Mouse (Mus musculus) CH12.LX (cell line): ENCODE data around the gene Eif4e1b. TPM values are rescaled to one million over a fixed set of nuclear protein-coding genes. Genes with fewer than 3 reads are reported as not detected.

Experiments used
- DNase-seq: peaks from one replicate; pipeline ENCODE4 v3.0.0-alpha.2; 2013; ENCODE audit errors: extremely low read depth
- H3K27ac ChIP-seq: 2 replicates; pipeline ENCODE4 v1.5.1; 2012; ENCODE audit warnings: low read depth, mild to moderate bottlenecking, control low read depth, moderate library complexity; ENCODE audit not compliant: insufficient read depth
- H3K27me3 ChIP-seq: replicated peaks from 2 replicates; pipeline ENCODE3; 2012; ENCODE audit warnings: inconsistent platforms
- H3K36me3 ChIP-seq, 2 experiments: replicated peaks in 1 of 2; 2 replicates each; pipeline versions ENCODE3 to v1.6.1; 2012; ENCODE audit warnings: inconsistent platforms in 1 of 2, low read length in 1 of 2, mild to moderate bottlenecking in 1 of 2, mixed read lengths in 1 of 2, moderate library complexity in 1 of 2; ENCODE audit not compliant: control insufficient read depth in 1 of 2, insufficient read depth in 1 of 2
- H3K4me1 ChIP-seq, 2 experiments: 2 replicates each; pipeline ENCODE4 v1.6.1; 2012; ENCODE audit warnings: inconsistent platforms in 1 of 2, moderate library complexity in 1 of 2; ENCODE audit not compliant: insufficient read depth in 2 of 2, control insufficient read depth in 1 of 2
- H3K4me2 ChIP-seq: 2 replicates; pipeline ENCODE4 v1.6.1; 2012; ENCODE audit warnings: low read depth, mild to moderate bottlenecking, control low read depth; ENCODE audit not compliant: poor library complexity, insufficient read depth, severe bottlenecking
- H3K4me3 ChIP-seq, 3 experiments: fragments of 150-350 bp in 1 of 3; sonication (generic) in 1 of 3; replicated peaks in 1 of 3; 2 replicates each; pipeline versions ENCODE3 to v1.5.1; 2011 to 2012; ENCODE audit warnings: low read depth in 2 of 3, low read length in 2 of 3, mild to moderate bottlenecking in 2 of 3, moderate library complexity in 2 of 3, control low read depth in 1 of 3, improper control_type of control experiment in 1 of 3, inconsistent platforms in 1 of 3, mixed read lengths in 1 of 3; ENCODE audit not compliant: poor library complexity in 1 of 3
- H3K79me2 ChIP-seq: replicated peaks from 2 replicates; pipeline ENCODE4 v1.6.1; 2012; ENCODE audit warnings: mild to moderate bottlenecking, moderate library complexity; ENCODE audit not compliant: control insufficient read depth, poor library complexity, insufficient read depth, severe bottlenecking; ENCODE audit errors: extremely low read depth
- H3K9ac ChIP-seq: 2 replicates; pipeline ENCODE4 v1.6.1; 2012; ENCODE audit warnings: low read depth, mild to moderate bottlenecking, control low read depth, moderate library complexity; ENCODE audit not compliant: insufficient read depth
- H3K9me3 ChIP-seq: replicated peaks from 2 replicates; pipeline ENCODE3; 2012; ENCODE audit warnings: low read length, inconsistent platforms, mixed read lengths
- BHLHE40 ChIP-seq: IDR thresholded peaks from 2 replicates; pipeline ENCODE4 v1.6.1; 2011; ENCODE audit warnings: mild to moderate bottlenecking, low read depth, low read length, improper control_type of control experiment
- CHD2 ChIP-seq: IDR thresholded peaks from 2 replicates; pipeline ENCODE4 v1.6.1; 2011; ENCODE audit warnings: low read length, improper control_type of control experiment
- CTCF ChIP-seq, 2 experiments: IDR thresholded peaks in 1 of 2; conservative IDR thresholded peaks in 1 of 2; 2 replicates each; pipeline ENCODE4 v1.5.1; 2011 to 2012; ENCODE audit warnings: low read depth in 2 of 2, low read length in 2 of 2, improper control_type of control experiment in 1 of 2, inconsistent platforms in 1 of 2, mild to moderate bottlenecking in 1 of 2, moderate library complexity in 1 of 2
- ELF1 ChIP-seq: IDR thresholded peaks from 2 replicates; pipeline ENCODE4 v1.6.1; 2014; ENCODE audit warnings: low read depth, mild to moderate bottlenecking, inconsistent platforms, low read length, improper control_type of control experiment
- EP300 ChIP-seq: IDR thresholded peaks from 2 replicates; pipeline ENCODE4 v1.6.1; 2011; ENCODE audit warnings: low read length, improper control_type of control experiment
- ETS1 ChIP-seq: conservative IDR thresholded peaks from 2 replicates; pipeline ENCODE4 v1.6.1; 2012; ENCODE audit warnings: low read depth, mild to moderate bottlenecking, inconsistent platforms, low read length, improper control_type of control experiment, moderate library complexity
- GABPA ChIP-seq: IDR thresholded peaks from 2 replicates; pipeline ENCODE4 v1.6.1; 2012; ENCODE audit warnings: low read depth, low read length, improper control_type of control experiment, inconsistent platforms; ENCODE audit not compliant: insufficient replicate concordance
- IRF4 ChIP-seq: IDR thresholded peaks from 2 replicates; pipeline ENCODE4 v1.6.1; 2014; ENCODE audit warnings: low read depth, mild to moderate bottlenecking, inconsistent platforms, low read length, improper control_type of control experiment
- JUN ChIP-seq: IDR thresholded peaks from 2 replicates; pipeline ENCODE4 v1.6.1; 2011; ENCODE audit warnings: low read depth, mild to moderate bottlenecking, low read length, improper control_type of control experiment, moderate library complexity; ENCODE audit not compliant: insufficient read depth
- JUND ChIP-seq: conservative IDR thresholded peaks from 2 replicates; pipeline ENCODE4 v1.6.1; 2011; ENCODE audit warnings: low read depth, low read length, improper control_type of control experiment
- KAT2A ChIP-seq: IDR thresholded peaks from 2 replicates; pipeline ENCODE4 v1.6.1; 2012; ENCODE audit warnings: low read length, improper control_type of control experiment, inconsistent platforms; ENCODE audit not compliant: insufficient replicate concordance
- MAFK ChIP-seq: IDR thresholded peaks from 2 replicates; pipeline ENCODE4 v1.6.1; 2011; ENCODE audit warnings: low read length, improper control_type of control experiment; ENCODE audit not compliant: insufficient replicate concordance
- MAX ChIP-seq: IDR thresholded peaks from 2 replicates; pipeline ENCODE4 v1.6.1; 2011; ENCODE audit warnings: low read length, improper control_type of control experiment
- MAZ ChIP-seq: IDR thresholded peaks from 2 replicates; pipeline ENCODE4 v1.6.1; 2012; ENCODE audit warnings: low read depth, mild to moderate bottlenecking, inconsistent platforms, low read length, improper control_type of control experiment, moderate library complexity
- MEF2A ChIP-seq: IDR thresholded peaks from 2 replicates; pipeline ENCODE4 v1.6.1; 2014; ENCODE audit warnings: low read depth, mild to moderate bottlenecking, inconsistent platforms, low read length, improper control_type of control experiment, borderline replicate concordance
- MXI1 ChIP-seq: IDR thresholded peaks from 2 replicates; pipeline ENCODE4 v1.6.1; 2011; ENCODE audit warnings: mild to moderate bottlenecking, low read depth, low read length, improper control_type of control experiment
- MYC ChIP-seq: IDR thresholded peaks from 2 replicates; pipeline ENCODE4 v1.6.1; 2011; ENCODE audit warnings: low read depth, mild to moderate bottlenecking, improper control_type of control experiment, low read length
- NELFE ChIP-seq: IDR thresholded peaks from 2 replicates; pipeline ENCODE4 v1.6.1; 2011; ENCODE audit warnings: low read depth, low read length, improper control_type of control experiment
- NRF1 ChIP-seq: IDR thresholded peaks from 2 replicates; pipeline ENCODE4 v1.6.1; 2014; ENCODE audit warnings: low read depth, mild to moderate bottlenecking, inconsistent platforms, low read length, improper control_type of control experiment, moderate library complexity
- PAX5 ChIP-seq: IDR thresholded peaks from 2 replicates; pipeline ENCODE4 v1.6.1; 2012; ENCODE audit warnings: low read length, inconsistent platforms, mixed read lengths
- POLR2AphosphoS2 ChIP-seq: IDR thresholded peaks from 2 replicates; pipeline ENCODE4 v1.6.1; 2011; ENCODE audit warnings: low read depth, low read length, improper control_type of control experiment
- SIN3A ChIP-seq: IDR thresholded peaks from 2 replicates; pipeline ENCODE4 v1.6.1; 2012; ENCODE audit warnings: low read length, improper control_type of control experiment, inconsistent platforms
- SMC3 ChIP-seq: IDR thresholded peaks from 2 replicates; pipeline ENCODE4 v1.6.1; 2011; ENCODE audit warnings: low read depth, low read length, improper control_type of control experiment
- TCF12 ChIP-seq: IDR thresholded peaks from 2 replicates; pipeline ENCODE4 v1.6.1; 2014; ENCODE audit warnings: low read depth, mild to moderate bottlenecking, inconsistent platforms, low read length, improper control_type of control experiment
- USF1 ChIP-seq: IDR thresholded peaks from 2 replicates; pipeline ENCODE4 v1.6.1; 2014; ENCODE audit warnings: low read depth, mild to moderate bottlenecking, inconsistent platforms, low read length, improper control_type of control experiment
- USF2 ChIP-seq: conservative IDR thresholded peaks from 2 replicates; pipeline ENCODE4 v1.6.1; 2011; ENCODE audit warnings: low read depth, low read length, improper control_type of control experiment
- ZC3H11A ChIP-seq: IDR thresholded peaks from 2 replicates; pipeline ENCODE4 v1.6.1; 2012; ENCODE audit warnings: low read depth, mild to moderate bottlenecking, inconsistent platforms, low read length, improper control_type of control experiment
- ZKSCAN1 ChIP-seq: IDR thresholded peaks from 2 replicates; pipeline ENCODE4 v1.6.1; 2012; ENCODE audit warnings: low read depth, inconsistent platforms, low read length, improper control_type of control experiment, borderline replicate concordance
- ZMIZ1 ChIP-seq: IDR thresholded peaks from 2 replicates; pipeline ENCODE4 v1.6.1; 2012; ENCODE audit warnings: low read depth, mild to moderate bottlenecking, inconsistent platforms, low read length, improper control_type of control experiment
- ZNF384 ChIP-seq: IDR thresholded peaks from 2 replicates; pipeline ENCODE4 v1.6.1; 2012; ENCODE audit warnings: low read depth, low read length, improper control_type of control experiment, inconsistent platforms
- dilution Hi-C: fragments of 300-500 bp; cut with MboI; formaldehyde crosslinking; loops from 2 replicates; pipeline ENCODE4 v1.14.3; 2020; ENCODE audit warnings: low sequenced_read_pairs; ENCODE audit not compliant: extremely low pct_unique_long_range_greater_than_20kb, extremely low pct_ligation_motif_present
- in situ Hi-C: fragments of 300-500 bp; cut with MboI; formaldehyde crosslinking; loops from 3 replicates; pipeline ENCODE4 v1.14.3; 2019; ENCODE audit warnings: low sequenced_read_pairs, low pct_ligation_motif_present, low pct_unique_long_range_greater_than_20kb, mixed read lengths
- polyA plus RNA-seq: library from polyadenylated mRNA; unstranded; fragments of >175 nt; gene quantifications from 2 replicates; pipeline ENCODE4 v1.2.1, GENCODE M21; 2012; ENCODE audit warnings: low read depth; ENCODE audit not compliant: insufficient read length
- total RNA-seq, 2 experiments: library from RNA; depleted of rRNA; stranded (reverse); fragments of 300-350 nt in 1 of 2; fragments of >200 nt in 1 of 2; gene quantifications; 2 replicates each; pipeline ENCODE4 v1.2.3; 2012 to 2014

Eif4e1b gene
- total and polyA plus RNA-seq, 3 experiments = not detected

GRCm38 (mm10) chr13:54757093-54757830, 26.5 kb upstream of the Eif4e1b start:
- TF ChIP-seq GABPA = no peak
- TF ChIP-seq MYC = no peak
- TF ChIP-seq SIN3A = no peak
- no peak for TF ChIP-seq KAT2A
- TF ChIP-seq CHD2 = no peak
- no peak for TF ChIP-seq USF2
- no peak for TF ChIP-seq CTCF (conservative IDR thresholded peaks at IDR 0.05 in 1 of 2, IDR thresholded peaks at IDR 0.05 in 1 of 2; ENCODE audit: low read depth in 2 of 2, low read length in 2 of 2)
- TF ChIP-seq USF1 = no peak
- TF ChIP-seq JUN = no peak
- no peaks in the 10 kb centered on the region for H3K4me1 ChIP-seq

GRCm38 (mm10) chr13:54758045-54758755, 25.6 kb upstream of the Eif4e1b start:
- H3K4me2 ChIP-seq = peak overlapping the region; percentile 39
- H3K27me3 ChIP-seq = peaks cover 82% of the 10 kb centered on the region
- peaks cover 4% of the 10 kb centered on the region for H3K9me3 ChIP-seq
- H3K4me1 ChIP-seq = no peaks in the 10 kb centered on the region
- dilution Hi-C loops (no loop called here), in situ Hi-C loops (no loop called here)
- H3K27ac ChIP-seq = no peak overlapping the region
- peak; percentile 29 for DNase-seq
- no peaks in the 10 kb centered on the region for H3K79me2 ChIP-seq
- H3K4me3 ChIP-seq = no peak overlapping the region
- no peaks in the 10 kb centered on the region for H3K36me3 ChIP-seq
- H3K9ac ChIP-seq = no peak overlapping the region
- TF ChIP-seq IRF4 (no peak), MAZ (no peak), SIN3A (peak; percentile 65; the same call in 1 of the 2 replicates), MAFK (no peak), ETS1 (no peak), ELF1 (no peak), POLR2AphosphoS2 (no peak), MXI1 (peak; percentile 69), USF1 (no peak), TCF12 (no peak), MAX (no peak), GABPA (no peak), SMC3 (peak; percentile 40), CHD2 (no peak), MYC (no peak), JUN (no peak), USF2 (no peak), CTCF (conservative IDR thresholded peaks at IDR 0.05 in 1 of 2, IDR thresholded peaks at IDR 0.05 in 1 of 2; ENCODE audit: low read depth in 2 of 2, low read length in 2 of 2) (peak in 1 of 2 experiments; percentile 68; a peak in 2 of 4 replicates), ZMIZ1 (no peak), NRF1 (peak; percentile 80), NELFE (no peak), JUND (no peak), ZKSCAN1 (no peak), PAX5 (no peak), ZC3H11A (no peak), MEF2A (no peak), BHLHE40 (no peak), ZNF384 (no peak), EP300 (no peak)

More at GRCm38 (mm10) chr13:54757093-54757830, 26.5 kb upstream of the Eif4e1b start:
- Histone ChIP-seq H3K4me3 (no peak overlapping the region), H3K9me3 (peaks cover 4% of the 10 kb centered on the region), H3K4me2 (no peak overlapping the region), H3K79me2 (no peaks in the 10 kb centered on the region), H3K27ac (no peak overlapping the region), H3K36me3 (no peaks in the 10 kb centered on the region), H3K27me3 (peaks cover 81% of the 10 kb centered on the region), H3K9ac (no peak overlapping the region)
- in situ Hi-C loops = no loop called here
- dilution Hi-C loops = no loop called here
- DNase-seq = no peak
